Comparison of ENCODE assay signal across 9 mouse cellular contexts in genomic region chr5:35313231-35313821, GRCm38 (mm10). TPM values are rescaled to one million over a fixed set of nuclear protein-coding genes. Genes with fewer than 3 reads are reported as not detected.
DNase-seq lines count a peak whose midpoint lies in the region; ATAC-seq and TF ChIP-seq lines count a peak whose summit lies in the region.
"Had no signal": no experiment of that assay in that cellular context is flagged by ENCODE, and none has a peak within 500 bp of the region (broad histone marks: within the 10 kb centered on the region; RNA-seq: fewer than 3 reads in every experiment).

No protein-coding gene starts in this region.

- H3K4me2 ChIP-seq in intestine, embryonic 15.5 days (replicated peaks), result peak overlapping the region; percentile 42
- H3K4me2 ChIP-seq in limb, embryonic 14.5 days (replicated peaks; ENCODE audit: low read depth, low read length, severe bottlenecking), result peak overlapping the region; percentile 16; the same call in 1 of the 2 replicates

- H3K4me1 ChIP-seq in intestine, embryonic 15.5 days (replicated peaks), result no peaks in the 10 kb centered on the region
- no peaks in the 10 kb centered on the region for H3K4me1 ChIP-seq in limb, embryonic 14.5 days (ENCODE audit: control insufficient read depth, insufficient read depth, low read length)

- no peak for TF ChIP-seq POLR2A in limb, embryonic 14.5 days (IDR thresholded peaks at IDR 0.05; ENCODE audit: borderline replicate concordance, extremely low read depth, insufficient read depth, insufficient read length)

- H3K27ac ChIP-seq in intestine, embryonic 15.5 days, result no peak overlapping the region
- no peak overlapping the region for H3K27ac ChIP-seq in limb, embryonic 14.5 days (replicated peaks; ENCODE audit: low read depth, low read length)
- H3K27ac ChIP-seq: macrophage had no signal

- no peak overlapping the region for H3K4me3 ChIP-seq in intestine, embryonic 15.5 days (replicated peaks)
- peak overlapping the region; percentile 10; the same call in 1 of the 2 replicates for H3K4me3 ChIP-seq in limb, embryonic 14.5 days (replicated peaks; ENCODE audit: low read length)

- peak; percentile 13 for DNase-seq in ovary, postnatal 36 days (ENCODE audit: low spot score)
- DNase-seq in ovary, postnatal 14 days (ENCODE audit: low spot score), result no peak
- peak; percentile 58 for DNase-seq in embryo, embryonic 10.5 days (ENCODE audit: low spot score)
- DNase-seq in limb, embryonic 14.5 days (ENCODE audit: low spot score), result no peak
- peak; percentile 64 to 67 for DNase-seq in right cerebral cortex, postnatal 10 days (ENCODE audit: low spot score in 2 of 2)
- no peak for DNase-seq in urinary bladder, postnatal 10 days (ENCODE audit: low spot score)
- no peak for DNase-seq in lung, postnatal 14 days

- peaks cover 35% of the 10 kb centered on the region for H3K27me3 ChIP-seq in intestine, embryonic 15.5 days (replicated peaks)
- H3K27me3 ChIP-seq in limb, embryonic 14.5 days (ENCODE audit: control insufficient read depth, insufficient read depth, low read length), result peaks cover 26% of the 10 kb centered on the region

- no peak for ATAC-seq in intestine, embryonic 15.5 days
- no peak for ATAC-seq in limb, embryonic 14.5 days (ENCODE audit: low FRiP score, low read depth)

- no peaks in the 10 kb centered on the region for H3K36me3 ChIP-seq in intestine, embryonic 15.5 days
- H3K36me3 ChIP-seq in limb, embryonic 14.5 days (ENCODE audit: control insufficient read depth, insufficient read depth, low read length), result no peaks in the 10 kb centered on the region

- under 1% methylated on average over 21 of the region's 21 CpGs for WGBS in intestine, embryonic 15.5 days
- WGBS in limb, embryonic 14.5 days, result under 1% methylated on average over 21 of the region's 21 CpGs

- no peak overlapping the region for H3K9ac ChIP-seq in intestine, embryonic 15.5 days
- no peak overlapping the region for H3K9ac ChIP-seq in limb, embryonic 14.5 days (ENCODE audit: low read depth, low read length, severe bottlenecking)

- H3K9me3 ChIP-seq in intestine, embryonic 15.5 days, result no peaks in the 10 kb centered on the region
- H3K9me3 ChIP-seq in limb, embryonic 14.5 days (ENCODE audit: control insufficient read depth, low read length), result no peaks in the 10 kb centered on the region

RNA-seq across cellular contexts. Expression of gene Adra2c, which starts 35.2 kb away (rescaled TPM):
- polyA plus RNA-seq in intestine, embryonic 15.5 days (2015; fragmentation: Nextera tagmentation; extraction: Ambion mirVana), result 0.05 and 0.08 TPM in 2 replicates
- polyA plus RNA-seq in limb, embryonic 14.5 days (2012; rRNA removed), result 0.10 and 0.13 TPM in 2 replicates
- 0.10 and 0.15 TPM in 2 replicates for polyA plus RNA-seq in limb, embryonic 14.5 days (2014; fragmentation: Nextera tagmentation; extraction: Ambion mirVana)
- polyA plus RNA-seq: macrophage had no signal

Comparison
In these comparisons a context has a peak if more than half of its experiments do, and no peak if none do; other contexts are left out.
1. DNase-seq: peak in ovary, postnatal 36 days (single experiment), embryo, embryonic 10.5 days (single experiment) and right cerebral cortex, postnatal 10 days (2 of 2); none in ovary, postnatal 14 days (single experiment), limb, embryonic 14.5 days (single experiment), urinary bladder, postnatal 10 days (single experiment) and lung, postnatal 14 days (single experiment).